Mouse (Mus musculus): ENCODE results near the gene Rnf6. TPM values are rescaled to one million over a fixed set of nuclear protein-coding genes. Genes with fewer than 3 reads are reported as not detected.
A peak's percentile ranks its signal among the peaks of the same experiment; 100 is the strongest.
"Not testable (repeated sequence)": the region's sequence is repeated elsewhere in the genome, so short reads cannot be mapped to it uniquely, and the experiment has no call there.

Rnf6 gene
- polyA plus RNA-seq, 1 experiment from 2014 or later: 42.6 TPM

- no peak for DNase-seq (ENCODE audit: low spot score)
- TF ChIP-seq EP300 (IDR thresholded peaks at IDR 0.05): no peak
- no peak for TF ChIP-seq CTCF (IDR thresholded peaks at IDR 0.05)
These were observed 28.0 kb downstream of the Rnf6 start for GRCm38 (mm10) chr5:146193360-146193759.

GRCm38 (mm10) chr5:146190501-146191269, 30.7 kb downstream of the Rnf6 start:
- no peak overlapping the region for H3K27ac ChIP-seq (ENCODE audit: low read length)
- DNase-seq (ENCODE audit: low spot score) (no peak), ATAC-seq (no peak)
- H3K4me2 ChIP-seq (replicated peaks; ENCODE audit: low read depth, low read length): no peak overlapping the region
- TF ChIP-seq EP300 (IDR thresholded peaks at IDR 0.05) (no peak), CTCF (IDR thresholded peaks at IDR 0.05) (no peak)
- 49% methylated on average over 3 of the region's 3 CpGs for WGBS
- no peaks in the 10 kb centered on the region for H3K36me3 ChIP-seq (ENCODE audit: insufficient read depth, low read length)
- H3K9me3 ChIP-seq (ENCODE audit: low read length): no peaks in the 10 kb centered on the region
- no peak overlapping the region for H3K4me3 ChIP-seq (ENCODE audit: low read depth, low read length)
- no peak overlapping the region for H3K9ac ChIP-seq (replicated peaks; ENCODE audit: low read depth)
- H3K4me1 ChIP-seq (ENCODE audit: insufficient read depth, low read depth, low read length): no peaks in the 10 kb centered on the region
- H3K27me3 ChIP-seq (replicated peaks; ENCODE audit: insufficient read depth, low read length): no peaks in the 10 kb centered on the region

More at GRCm38 (mm10) chr5:146193360-146193759, 28.0 kb downstream of the Rnf6 start:
- H3K4me1 ChIP-seq (ENCODE audit: insufficient read depth, low read depth, low read length): no peaks in the 10 kb centered on the region
- H3K4me3 ChIP-seq (ENCODE audit: low read depth, low read length): no peak overlapping the region
- H3K9me3 ChIP-seq (ENCODE audit: low read length): no peaks in the 10 kb centered on the region
- no peaks in the 10 kb centered on the region for H3K27me3 ChIP-seq (replicated peaks; ENCODE audit: insufficient read depth, low read length)
- no peaks in the 10 kb centered on the region for H3K36me3 ChIP-seq (ENCODE audit: insufficient read depth, low read length)
- no peak overlapping the region for H3K4me2 ChIP-seq (replicated peaks; ENCODE audit: low read depth, low read length)
- no peak overlapping the region for H3K9ac ChIP-seq (replicated peaks; ENCODE audit: low read depth)
- WGBS: 76% methylated on average over 8 of the region's 8 CpGs
- H3K27ac ChIP-seq (ENCODE audit: low read length): no peak overlapping the region
- no peak for ATAC-seq

GRCm38 (mm10) chr5:146190093-146190492, 31.3 kb downstream of the Rnf6 start:
- Histone ChIP-seq H3K9ac (replicated peaks; ENCODE audit: low read depth) (no peak overlapping the region), H3K4me2 (replicated peaks; ENCODE audit: low read depth, low read length) (no peak overlapping the region), H3K4me3 (ENCODE audit: low read depth, low read length) (no peak overlapping the region), H3K36me3 (ENCODE audit: insufficient read depth, low read length) (no peaks in the 10 kb centered on the region), H3K27ac (ENCODE audit: low read length) (no peak overlapping the region), H3K9me3 (ENCODE audit: low read length) (no peaks in the 10 kb centered on the region), H3K27me3 (replicated peaks; ENCODE audit: insufficient read depth, low read length) (no peaks in the 10 kb centered on the region), H3K4me1 (ENCODE audit: insufficient read depth, low read depth, low read length) (no peaks in the 10 kb centered on the region)
- DNase-seq (ENCODE audit: low spot score) (no peak), ATAC-seq (no peak)
- WGBS: 46% methylated on average over 4 of the region's 4 CpGs
- no peak for TF ChIP-seq CTCF (IDR thresholded peaks at IDR 0.05)
- no peak for TF ChIP-seq EP300 (IDR thresholded peaks at IDR 0.05)

- Histone ChIP-seq H3K27ac (ENCODE audit: low read length) (no peak overlapping the region), H3K4me1 (ENCODE audit: insufficient read depth, low read depth, low read length) (no peaks in the 10 kb centered on the region), H3K9ac (replicated peaks; ENCODE audit: low read depth) (no peak overlapping the region), H3K9me3 (ENCODE audit: low read length) (no peaks in the 10 kb centered on the region), H3K36me3 (ENCODE audit: insufficient read depth, low read length) (no peaks in the 10 kb centered on the region), H3K4me3 (ENCODE audit: low read depth, low read length) (no peak overlapping the region), H3K4me2 (replicated peaks; ENCODE audit: low read depth, low read length) (no peak overlapping the region), H3K27me3 (replicated peaks; ENCODE audit: insufficient read depth, low read length) (no peaks in the 10 kb centered on the region)
- 84% methylated on average over 7 of the region's 7 CpGs for WGBS
- ATAC-seq (no peak), DNase-seq (ENCODE audit: low spot score) (no peak)
- no peak for TF ChIP-seq CTCF (IDR thresholded peaks at IDR 0.05)
- TF ChIP-seq EP300 (IDR thresholded peaks at IDR 0.05): no peak
These were observed 32.6 kb downstream of the Rnf6 start for GRCm38 (mm10) chr5:146188712-146189111.

- H3K4me1 ChIP-seq (ENCODE audit: insufficient read depth, low read depth, low read length): no peaks in the 10 kb centered on the region
- 89% methylated on average over 1 of the region's 1 CpGs for WGBS
- H3K9me3 ChIP-seq (ENCODE audit: low read length): no peaks in the 10 kb centered on the region
- H3K4me3 ChIP-seq (ENCODE audit: low read depth, low read length): no peak overlapping the region
- no peak overlapping the region for H3K27ac ChIP-seq (ENCODE audit: low read length)
- ATAC-seq (no peak), DNase-seq (ENCODE audit: low spot score) (no peak)
- no peak for TF ChIP-seq EP300 (IDR thresholded peaks at IDR 0.05)
- peak; percentile 31 for TF ChIP-seq CTCF (IDR thresholded peaks at IDR 0.05)
- no peaks in the 10 kb centered on the region for H3K27me3 ChIP-seq (replicated peaks; ENCODE audit: insufficient read depth, low read length)
- H3K9ac ChIP-seq (replicated peaks; ENCODE audit: low read depth): no peak overlapping the region
- H3K36me3 ChIP-seq (ENCODE audit: insufficient read depth, low read length): no peaks in the 10 kb centered on the region
- H3K4me2 ChIP-seq (replicated peaks; ENCODE audit: low read depth, low read length): no peak overlapping the region
These were observed 33.2 kb downstream of the Rnf6 start for GRCm38 (mm10) chr5:146188144-146188543.

GRCm38 (mm10) chr5:146187441-146187840, 33.9 kb downstream of the Rnf6 start:
- 20% methylated on average over 5 of the region's 5 CpGs for WGBS
- TF ChIP-seq CTCF (IDR thresholded peaks at IDR 0.05): peak; percentile 84

GRCm38 (mm10) chr5:146185204-146185603, 36.2 kb downstream of the Rnf6 start, which contains the start of gene 1700001J03Rik:
Gene 1700001J03Rik (minus strand): TSS chr5:146185304.
- WGBS: 75% methylated on average over 4 of the region's 4 CpGs
- not testable (repeated sequence) for H3K4me2 ChIP-seq (replicated peaks; ENCODE audit: low read depth, low read length); ATAC-seq; H3K4me3 ChIP-seq (ENCODE audit: low read depth, low read length); DNase-seq (ENCODE audit: low spot score); H3K27ac ChIP-seq (ENCODE audit: low read length); H3K9me3 ChIP-seq (ENCODE audit: low read length); H3K9ac ChIP-seq (replicated peaks; ENCODE audit: low read depth); H3K27me3 ChIP-seq (replicated peaks; ENCODE audit: insufficient read depth, low read length); H3K36me3 ChIP-seq (ENCODE audit: insufficient read depth, low read length); H3K4me1 ChIP-seq (ENCODE audit: insufficient read depth, low read depth, low read length)

More at GRCm38 (mm10) chr5:146187441-146187840, 33.9 kb downstream of the Rnf6 start:
- H3K4me2 ChIP-seq (replicated peaks; ENCODE audit: low read depth, low read length); H3K9me3 ChIP-seq (ENCODE audit: low read length); H3K27ac ChIP-seq (ENCODE audit: low read length); H3K4me3 ChIP-seq (ENCODE audit: low read depth, low read length); H3K36me3 ChIP-seq (ENCODE audit: insufficient read depth, low read length); H3K4me1 ChIP-seq (ENCODE audit: insufficient read depth, low read depth, low read length); H3K27me3 ChIP-seq (replicated peaks; ENCODE audit: insufficient read depth, low read length); H3K9ac ChIP-seq (replicated peaks; ENCODE audit: low read depth); ATAC-seq: not testable (repeated sequence)
- DNase-seq (ENCODE audit: low spot score): peak; percentile 56

Data from lung, postnatal 0 days (tissue).